Mouse (Mus musculus) cerebellum, adult (tissue): ENCODE measurements at regions not wholly inside any gene's neighbourhood (a gene's known extent, or its start where the extent isn't known, plus 50 kb on each side); places are given as distances from the start of the nearest gene placed in this dataset.

ENCODE experiments used
- ATAC-seq: cut with Nextera tagmentation; 2 replicates; pipeline ENCODE4 v1.9.2; 2017; ENCODE audit warnings: mild to moderate bottlenecking, moderate library complexity, mixed read lengths; ENCODE audit not compliant: insufficient number of reproducible peaks, low FRiP score, low TSS enrichment

GRCm38 (mm10) chr16:68428541-68428940, 807.8 kb upstream of the Cadm2 start:
- no peak for ATAC-seq

GRCm38 (mm10) chr16:68427522-68427921, 806.8 kb upstream of the Cadm2 start:
- no peak for ATAC-seq

GRCm38 (mm10) chr16:68425276-68425675, 804.6 kb upstream of the Cadm2 start:
- ATAC-seq = no peak

- no peak for ATAC-seq
Measured at GRCm38 (mm10) chr16:68401860-68402671, 781.4 kb upstream of the Cadm2 start.

- ATAC-seq = peak; percentile 72; the same call in 1 of the 2 replicates
Measured at GRCm38 (mm10) chr16:68400591-68400990, 779.9 kb upstream of the Cadm2 start.

GRCm38 (mm10) chr16:68351088-68351487, 730.4 kb upstream of the Cadm2 start:
- ATAC-seq = no peak

GRCm38 (mm10) chr16:68338970-68339369, 718.3 kb upstream of the Cadm2 start:
- no peak for ATAC-seq
